Mouse (Mus musculus): ENCODE results near the gene AI597479.

DNA sequence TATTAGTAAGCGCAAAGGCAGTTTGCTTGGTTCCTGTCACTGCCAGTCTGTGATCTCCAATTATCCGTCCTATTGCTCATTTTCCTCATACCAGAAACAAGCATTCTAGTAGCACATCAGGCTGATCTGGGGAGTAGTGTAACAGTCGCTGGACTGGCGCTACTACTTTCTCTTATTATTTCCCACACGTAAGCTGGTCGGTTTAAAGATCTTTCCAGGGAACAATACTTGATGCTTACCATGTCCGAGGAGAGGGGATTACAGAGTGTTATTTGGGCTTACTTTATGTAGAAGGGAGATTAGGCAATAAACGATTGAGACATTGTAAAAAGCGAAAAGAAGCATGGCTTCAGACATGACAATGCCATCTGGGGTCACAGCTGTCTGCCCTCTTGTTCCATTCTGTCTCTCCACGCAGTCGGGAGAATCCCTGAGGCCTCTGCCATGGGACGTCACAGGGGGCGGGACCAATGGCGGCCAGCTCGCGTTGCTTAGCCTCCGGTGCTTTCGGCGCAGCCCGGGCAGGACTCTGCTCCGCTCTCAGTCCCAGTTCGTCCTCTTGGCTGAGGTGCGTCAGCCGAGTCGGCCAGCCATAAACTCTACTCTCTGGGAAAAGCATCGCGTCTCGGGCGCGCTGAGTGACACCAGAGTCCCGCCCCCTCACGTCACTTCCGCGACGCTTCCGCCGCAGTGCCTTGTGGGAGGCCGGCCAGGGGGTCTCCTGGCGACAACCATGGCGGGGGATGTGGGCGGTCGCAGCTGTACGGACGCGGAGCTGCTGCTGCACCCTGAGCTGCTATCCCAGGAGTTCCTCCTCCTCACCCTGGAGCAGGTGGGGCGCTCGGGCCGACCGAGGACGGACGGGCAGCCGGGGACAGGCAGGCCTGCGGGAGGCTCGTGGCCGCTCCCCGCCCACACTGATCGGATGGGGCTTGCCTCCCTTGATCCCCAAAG is at the start of gene AI597479, which contains the start of gene Tgfbrap1:
- TF ChIP-seq CTCF (IDR thresholded peaks at IDR 0.05; ENCODE audit: borderline replicate concordance, extremely low read depth, insufficient read depth, insufficient read length): no peak
- peak; percentile 84; the same call in 1 of the 2 replicates for TF ChIP-seq POLR2A (IDR thresholded peaks at IDR 0.05; ENCODE audit: borderline replicate concordance, extremely low read depth, insufficient read depth, insufficient read length, poor library complexity, severe bottlenecking)

Data from brain, embryonic 14.5 days (tissue).